Mouse (Mus musculus) inflammation-experienced regulatory T-cells (primary cell): ENCODE measurements around the gene Glipr1l2. TPM values are rescaled to one million over a fixed set of nuclear protein-coding genes. Genes with fewer than 3 reads are reported as not detected.

ENCODE experiments used
- polyA plus RNA-seq, 2 experiments: library from polyadenylated mRNA; unstranded; fragments of 100-300 nt; shearing (Covaris generic); gene quantifications; one replicate each; pipeline ENCODE4 v1.2.1; 2017

The Glipr1l2 gene
- polyA plus RNA-seq: under 1 TPM in 1 of 2 experiments, not detected in 1; 0.26 TPM

GRCm38 (mm10) chr10:112083157-112083556 lies at the start of gene Glipr1l2:
TSS of gene Glipr1l2 (plus strand) at chr10:112083354.

GRCm38 (mm10) chr10:112059702-112060582 lies 23.2 kb upstream of the Glipr1l2 start, which contains the start of gene Glipr1l1:
TSS of gene Glipr1l1 (plus strand) at chr10:112060189.

Other genes with a start within 250 kb of the Glipr1l2 start
- gene Krr1, start 110.7 kb upstream of the Glipr1l2 start, polyA plus RNA-seq: 10 to 100 TPM; 41.3 to 47.9 TPM
- gene Glipr1, start 80.7 kb upstream of the Glipr1l2 start, polyA plus RNA-seq: 100 to 1,000 TPM in 1 of 2 experiments, 10 to 100 TPM in 1; 73.2 to 114 TPM
- gene Glipr1l1, start 23.2 kb upstream of the Glipr1l2 start, polyA plus RNA-seq: not detected
- gene Glipr1l3, start 77.0 kb downstream of the Glipr1l2 start, polyA plus RNA-seq: 1 to 10 TPM in 1 of 2 experiments, under 1 TPM in 1; 0.18 to 1.6 TPM
- not detected for gene Caps2, start 80.3 kb downstream of the Glipr1l2 start, polyA plus RNA-seq
- gene Kcnc2, start 187.8 kb downstream of the Glipr1l2 start, polyA plus RNA-seq: under 1 TPM; 0.25 to 0.80 TPM